Mouse (Mus musculus) cerebellum, adult 2 months (tissue): ENCODE data around the gene Pif1. TPM values are rescaled to one million over a fixed set of nuclear protein-coding genes. Genes with fewer than 3 reads are reported as not detected.

Experiments used
- DNase-seq, 2 experiments: peaks; one replicate each; pipeline ENCODE4 v3.0.0; 2021
- H3K27ac ChIP-seq: fragments of 200-500 bp; 2 replicates; pipeline ENCODE4 v1.5.1; 2012; ENCODE audit warnings: low read length, control low read depth, inconsistent platforms; ENCODE audit not compliant: insufficient read depth
- H3K27me3 ChIP-seq: fragments of 200-500 bp; 2 replicates; pipeline ENCODE4 v1.6.1; 2012; ENCODE audit warnings: inconsistent platforms, mild to moderate bottlenecking, low read length, moderate library complexity; ENCODE audit not compliant: control insufficient read depth, insufficient read depth
- H3K4me1 ChIP-seq: fragments of 200-500 bp; 2 replicates; pipeline ENCODE4 v1.6.1; 2011; ENCODE audit warnings: low read length; ENCODE audit not compliant: control insufficient read depth, insufficient read depth
- H3K4me3 ChIP-seq: fragments of 200-500 bp; replicated peaks from 2 replicates; pipeline ENCODE3; 2011; ENCODE audit warnings: mild to moderate bottlenecking, low read depth, low read length, control low read depth; ENCODE audit not compliant: insufficient read depth
- CTCF ChIP-seq: fragments of 200-500 bp; IDR thresholded peaks from 2 replicates; pipeline ENCODE4 v1.5.1; 2011; ENCODE audit warnings: low read depth, mild to moderate bottlenecking, control low read depth, low read length, moderate library complexity, borderline replicate concordance; ENCODE audit not compliant: insufficient read depth
- POLR2A ChIP-seq: fragments of 200-500 bp; IDR thresholded peaks from 2 replicates; pipeline ENCODE4 v1.6.1; 2011; ENCODE audit warnings: low read length, control low read depth, borderline replicate concordance; ENCODE audit not compliant: insufficient read depth
- WGBS: fragments of 180-500 bp; shearing (Covaris S2); methylation state at CpG from one replicate; pipeline ENCODE4 v1.1.7; 2018; 5-methylcytosine and 5-hydroxymethylcytosine counted together
- polyA plus RNA-seq: library from polyadenylated mRNA; depleted of rRNA; stranded (reverse); fragments of >200 nt; gene quantifications from 2 replicates; pipeline ENCODE4 v1.2.3, GENCODE M21; 2012

Gene Pif1
- polyA plus RNA-seq, 1 experiment, result 0.11 TPM

DNA sequence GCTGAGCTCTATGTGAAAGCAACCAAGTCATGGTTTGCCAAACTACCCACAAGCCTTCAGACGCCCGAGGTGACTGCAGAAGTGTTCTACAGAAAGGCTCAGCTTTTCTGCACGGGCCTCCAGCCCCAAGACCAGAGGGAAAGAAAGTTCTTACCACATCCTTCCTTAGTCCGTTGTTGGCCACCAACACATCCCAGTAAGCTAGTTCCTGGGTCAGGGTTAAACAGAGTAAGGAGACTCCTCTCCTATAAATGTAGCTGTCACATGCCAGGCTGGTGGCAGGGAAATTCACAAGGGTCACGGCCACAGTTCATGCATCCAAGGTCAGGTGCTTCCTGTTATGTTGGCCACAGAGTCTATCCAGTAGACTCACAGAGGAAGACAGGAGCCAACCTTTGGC is 34.8 kb upstream of the Pif1 start:
- no peak for DNase-seq
- no peak overlapping the region for H3K27ac ChIP-seq
- WGBS, result 88% methylated on average over 5 of the region's 5 CpGs
- TF ChIP-seq CTCF (no peak), POLR2A (no peak)
- no peaks in the 10 kb centered on the region for H3K27me3 ChIP-seq
- peaks cover 2% of the 10 kb centered on the region; the same call in 1 of the 2 replicates for H3K4me1 ChIP-seq
- no peak overlapping the region for H3K4me3 ChIP-seq

DNA sequence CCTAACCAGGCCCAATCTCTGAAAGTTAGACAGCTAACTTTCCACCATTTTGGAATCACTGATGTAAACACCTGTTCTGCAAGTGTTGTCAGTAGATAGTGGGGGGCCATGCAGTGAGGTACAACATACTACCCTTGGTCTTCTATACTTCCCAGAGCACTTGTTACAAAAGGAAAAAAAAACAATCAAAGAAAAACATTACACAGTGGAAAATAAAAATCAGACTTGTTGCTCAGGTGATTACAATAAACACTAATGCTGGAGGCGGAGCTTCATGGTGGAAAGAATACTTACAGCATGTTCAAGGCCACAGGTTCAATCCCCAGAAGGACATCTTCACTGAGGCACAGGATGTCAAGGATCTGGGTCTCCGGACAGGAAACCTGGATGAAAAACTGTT is 34.2 kb upstream of the Pif1 start:
- Histone ChIP-seq H3K27ac (no peak overlapping the region), H3K27me3 (no peaks in the 10 kb centered on the region), H3K4me3 (no peak overlapping the region), H3K4me1 (peaks cover 2% of the 10 kb centered on the region; the same call in 1 of the 2 replicates)
- 98% methylated on average over 2 of the region's 2 CpGs for WGBS
- no peak for DNase-seq
- no peak for TF ChIP-seq POLR2A
- no peak for TF ChIP-seq CTCF

DNA sequence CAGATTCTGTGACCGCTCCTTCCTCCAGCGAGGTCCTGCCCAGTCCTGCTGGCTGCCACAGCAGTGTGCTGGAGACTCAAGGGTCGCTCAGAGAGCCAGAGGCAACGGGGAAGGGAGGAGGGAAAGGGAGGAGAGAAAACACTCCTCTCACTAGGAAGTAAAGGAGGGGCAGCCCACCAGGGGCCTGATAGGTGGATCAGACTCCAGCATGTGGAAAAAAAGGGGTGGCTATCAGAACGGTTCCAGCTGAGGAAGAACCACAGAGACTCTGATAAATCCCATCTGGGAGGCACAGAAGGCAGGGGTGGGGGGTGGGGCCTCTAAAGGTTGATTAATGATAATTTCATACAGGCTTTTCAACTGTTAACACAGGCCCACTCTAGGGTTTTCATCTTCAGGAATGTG is 32.0 kb upstream of the Pif1 start:
- Histone ChIP-seq H3K27ac (no peak overlapping the region), H3K4me1 (no peaks in the 10 kb centered on the region), H3K4me3 (no peak overlapping the region), H3K27me3 (no peaks in the 10 kb centered on the region)
- DNase-seq, result no peak
- TF ChIP-seq POLR2A, result no peak
- no peak for TF ChIP-seq CTCF
- WGBS, result 52% methylated on average over 5 of the region's 5 CpGs

DNA sequence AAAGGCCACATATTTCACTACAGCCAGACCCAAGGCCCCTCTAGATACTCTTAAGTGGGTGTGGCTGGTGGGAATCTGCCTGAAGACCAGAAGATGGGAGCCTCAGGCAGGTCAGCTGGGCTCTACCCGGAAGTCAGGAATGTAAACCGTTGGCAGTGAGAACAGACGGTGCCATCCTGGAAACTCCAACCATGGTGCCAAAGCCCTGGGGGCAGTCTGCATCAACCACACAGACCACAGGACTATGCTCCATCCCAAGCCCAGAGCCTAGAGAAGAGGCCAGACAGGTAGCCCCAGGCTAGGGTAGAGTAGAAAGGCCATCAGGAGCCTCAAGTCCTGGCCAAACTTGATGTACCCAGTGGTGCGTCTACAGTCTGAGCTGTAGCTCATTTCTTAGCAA is 31.3 kb upstream of the Pif1 start:
- H3K4me1 ChIP-seq, result no peaks in the 10 kb centered on the region; the same call in 1 of the 2 replicates
- DNase-seq, result no peak
- WGBS, result 52% methylated on average over 4 of the region's 4 CpGs
- no peak overlapping the region for H3K4me3 ChIP-seq
- TF ChIP-seq POLR2A (no peak), CTCF (no peak)
- H3K27ac ChIP-seq, result no peak overlapping the region
- no peaks in the 10 kb centered on the region for H3K27me3 ChIP-seq

DNA sequence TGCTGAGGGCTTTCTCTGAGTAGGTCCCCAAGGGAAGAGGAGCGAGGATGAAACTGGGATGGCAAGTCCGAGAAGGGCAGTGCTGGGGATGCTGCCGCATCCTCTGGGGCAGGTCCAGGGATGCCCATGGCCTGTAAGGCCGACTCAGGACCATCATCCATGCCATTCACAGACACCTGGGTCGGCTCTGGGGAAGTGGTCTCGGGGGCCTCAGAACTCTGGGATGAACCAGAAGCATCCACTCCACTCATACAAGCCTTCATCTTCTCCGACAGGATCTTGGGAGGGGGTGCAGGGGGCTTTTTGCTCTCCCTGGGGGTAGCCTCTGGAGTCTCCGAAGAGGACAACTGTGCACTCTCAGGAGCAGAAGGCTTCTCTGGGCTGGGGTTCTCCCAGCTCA is 30.6 kb upstream of the Pif1 start:
- WGBS, result 85% methylated on average over 8 of the region's 8 CpGs
- no peak for DNase-seq
- no peak overlapping the region for H3K4me3 ChIP-seq
- no peak for TF ChIP-seq POLR2A
- no peak for TF ChIP-seq CTCF
- peaks cover 5% of the 10 kb centered on the region; the same call in 1 of the 2 replicates for H3K4me1 ChIP-seq
- H3K27ac ChIP-seq, result no peak overlapping the region
- H3K27me3 ChIP-seq, result no peaks in the 10 kb centered on the region

DNA sequence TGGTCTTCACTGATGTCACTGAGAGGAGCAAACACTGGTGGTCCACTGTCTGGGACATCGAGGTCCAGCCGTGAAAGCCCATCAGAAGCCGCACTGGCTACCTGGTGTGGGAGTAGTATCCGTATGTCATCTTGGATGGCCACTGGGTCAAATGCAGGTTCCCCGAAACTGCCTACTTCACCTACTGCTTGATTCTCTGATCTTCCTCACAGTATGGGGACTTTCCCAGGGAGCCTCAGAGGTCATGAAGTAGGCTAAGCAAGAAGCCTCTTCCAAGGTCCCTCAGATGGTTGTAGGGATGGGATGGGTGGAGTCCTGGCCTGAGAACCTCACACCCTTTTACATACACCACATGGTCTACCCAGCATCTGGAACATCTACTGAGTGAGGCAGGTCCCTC is 30.0 kb upstream of the Pif1 start:
- no peak for DNase-seq
- TF ChIP-seq CTCF (no peak), POLR2A (no peak)
- WGBS, result 93% methylated on average over 5 of the region's 5 CpGs

DNA sequence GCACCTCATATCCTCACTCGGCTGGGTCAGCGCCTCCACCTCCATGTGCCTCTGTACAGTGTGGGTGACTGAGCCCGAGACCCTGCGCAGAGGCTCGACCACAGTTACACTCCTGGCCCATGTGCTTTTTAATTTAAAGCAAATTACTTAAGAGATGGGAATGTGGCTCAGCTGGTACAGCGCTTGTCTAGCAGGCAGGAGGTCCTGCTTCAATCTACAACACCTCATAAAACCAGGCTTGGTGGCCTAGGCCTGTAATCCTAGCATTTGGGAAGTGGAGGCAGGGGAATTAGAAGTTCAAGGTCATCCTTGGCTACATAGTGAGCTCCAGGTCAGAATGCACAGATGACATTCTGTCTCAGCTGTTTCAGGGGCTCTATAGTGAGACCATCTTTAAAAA is 28.2 kb upstream of the Pif1 start:
- H3K4me3 ChIP-seq, result no peak overlapping the region
- H3K27me3 ChIP-seq, result no peaks in the 10 kb centered on the region
- 92% methylated on average over 6 of the region's 6 CpGs for WGBS
- peaks cover 7% of the 10 kb centered on the region; the same call in 1 of the 2 replicates for H3K4me1 ChIP-seq
- DNase-seq, result no peak
- TF ChIP-seq CTCF (no peak), POLR2A (no peak)
- H3K27ac ChIP-seq, result no peak overlapping the region

More for the DNA sequence above, 30.0 kb upstream of the Pif1 start:
- no peaks in the 10 kb centered on the region for H3K27me3 ChIP-seq
- H3K4me1 ChIP-seq, result peaks cover 7% of the 10 kb centered on the region; the same call in 1 of the 2 replicates
- no peak overlapping the region for H3K27ac ChIP-seq
- no peak overlapping the region for H3K4me3 ChIP-seq

DNA sequence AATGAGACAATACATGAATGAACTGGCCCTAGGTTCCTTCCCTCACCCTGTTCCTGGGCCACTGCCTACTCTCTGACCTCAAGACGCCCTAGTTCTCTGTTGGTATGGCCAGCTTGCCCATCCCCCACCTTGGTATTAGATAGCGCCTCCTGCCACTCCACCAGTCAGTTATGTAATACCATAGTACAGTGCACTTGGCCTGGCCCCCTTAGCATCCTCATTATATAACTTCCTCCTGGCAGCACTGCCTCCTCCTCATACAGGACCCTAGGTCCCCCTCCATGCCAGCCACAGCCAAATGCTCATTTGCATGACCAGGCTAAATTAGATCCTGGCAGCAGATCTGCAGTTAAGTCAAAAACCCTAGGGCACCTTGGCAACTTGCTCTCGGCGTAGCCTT is 25.9 kb upstream of the Pif1 start:
- peak in 1 of 2 experiments; percentile 54 for DNase-seq
- WGBS, result 40% methylated on average over 4 of the region's 4 CpGs
- Histone ChIP-seq H3K4me3 (no peak overlapping the region), H3K27ac (no peak overlapping the region), H3K4me1 (peaks cover 7% of the 10 kb centered on the region; the same call in 1 of the 2 replicates), H3K27me3 (no peaks in the 10 kb centered on the region)
- TF ChIP-seq POLR2A (no peak), CTCF (no peak)

DNA sequence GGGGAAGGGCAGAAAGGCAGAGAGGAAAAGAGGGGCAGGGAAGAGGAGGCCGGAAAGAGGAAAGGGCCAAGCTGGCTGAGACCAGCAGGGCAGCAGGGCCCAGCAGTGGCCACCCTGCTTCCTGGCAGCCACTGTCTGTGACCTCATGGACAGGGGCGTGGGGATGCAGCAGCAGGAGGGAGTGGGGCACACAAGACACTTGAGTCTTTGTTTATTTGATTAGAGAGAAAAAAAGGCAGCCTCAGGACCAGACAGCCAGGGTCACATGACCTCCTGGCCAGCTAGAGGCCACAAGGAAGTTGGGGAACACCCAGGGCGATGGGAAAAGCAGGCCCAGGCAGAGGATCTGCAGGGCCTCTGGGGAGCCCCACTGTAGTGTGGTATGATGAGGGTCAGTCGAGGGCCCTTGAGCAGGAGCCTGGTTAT is 24.9 kb upstream of the Pif1 start:
- no peak for TF ChIP-seq POLR2A
- TF ChIP-seq CTCF, result no peak
- WGBS, result 40% methylated on average over 4 of the region's 4 CpGs
- Histone ChIP-seq H3K27me3 (no peaks in the 10 kb centered on the region), H3K4me3 (no peak overlapping the region), H3K4me1 (peaks cover 7% of the 10 kb centered on the region; the same call in 1 of the 2 replicates), H3K27ac (no peak overlapping the region)
- peak; percentile 35 to 62 for DNase-seq
